In the genomic region with DNA sequence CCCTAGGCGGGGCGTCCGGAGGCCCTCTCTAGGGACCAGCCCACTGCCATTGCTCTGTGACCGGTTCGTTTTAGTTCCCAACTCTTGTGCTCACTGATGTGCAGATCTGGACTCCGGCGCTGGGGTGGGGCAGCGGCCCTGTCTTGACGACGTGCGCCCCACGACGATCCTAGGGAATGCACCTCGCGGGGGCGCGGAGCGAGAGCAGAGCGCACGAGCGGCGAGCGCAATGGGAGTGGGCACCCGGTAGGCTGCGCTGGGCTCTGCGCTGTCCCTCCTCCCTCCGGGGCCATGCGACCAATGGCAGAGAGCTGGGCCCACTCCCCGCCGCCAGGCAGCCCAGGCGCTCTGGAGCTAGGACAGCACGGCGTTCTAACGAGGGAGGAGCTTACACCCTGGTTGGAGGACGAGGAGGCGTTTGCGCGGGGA, we compare ENCODE assay signal across 9 mouse cellular contexts. TPM values are rescaled to one million over a fixed set of nuclear protein-coding genes. Genes with fewer than 3 reads are reported as not detected.
DNase-seq lines count a peak whose midpoint lies in the region; ATAC-seq and TF ChIP-seq lines count a peak whose summit lies in the region.
"Had no signal": no experiment of that assay in that cellular context is flagged by ENCODE, and none has a peak within 500 bp of the region (broad histone marks: within the 10 kb centered on the region; RNA-seq: fewer than 3 reads in every experiment).

Gene Sertm1, minus strand, starts transcription at position 245 of the 429 bp plus-strand sequence.

- H3K4me1 ChIP-seq in erythroblast, embryonic 14.5 days (ENCODE audit: control insufficient read depth) = no peaks in the 10 kb centered on the region
- peaks cover 12% of the 10 kb centered on the region for H3K4me1 ChIP-seq in liver, postnatal 0 days (ENCODE audit: insufficient read depth)
- peaks cover 6% of the 10 kb centered on the region; the same call in 1 of the 2 replicates for H3K4me1 ChIP-seq in stomach, embryonic 16.5 days (ENCODE audit: control insufficient read depth, insufficient read depth, low read length)

- peak within 1 kb of the TSS; percentile 65 for H3K4me2 ChIP-seq in liver, postnatal 0 days (ENCODE audit: low read depth, low read length)
- H3K4me2 ChIP-seq in stomach, embryonic 16.5 days (ENCODE audit: low read depth, low read length) = peak within 1 kb of the TSS; percentile 82

- DNase-seq in WW6 (ENCODE audit: low read depth, low spot score) = peak; percentile 33
- peak; percentile 19 to 63 for DNase-seq in frontal cortex, adult 2 months (ENCODE audit: extremely low spot score in 1 of 2, low spot score in 1 of 2)
- DNase-seq in layer of hippocampus, adult 2 months (ENCODE audit: low spot score in 2 of 2) = peak; percentile 71 to 84
- DNase-seq in liver, postnatal 0 days = peak; percentile 50

- no peak for TF ChIP-seq EP300 in liver, postnatal 0 days (IDR thresholded peaks at IDR 0.05; ENCODE audit: low read depth)

- 2% methylated on average over 38 of the region's 38 CpGs for WGBS in liver, postnatal 0 days (ENCODE audit: insufficient replicate concordance)
- under 1% methylated on average over 38 of the region's 38 CpGs for WGBS in stomach, embryonic 16.5 days

- no peak within 1 kb of the TSS for H3K9ac ChIP-seq in liver, postnatal 0 days (replicated peaks)
- H3K9ac ChIP-seq in stomach, embryonic 16.5 days (ENCODE audit: low read length) = peak within 1 kb of the TSS; percentile 53; the same call in 1 of the 2 replicates

- peaks cover 13% of the 10 kb centered on the region for H3K27me3 ChIP-seq in erythroblast, embryonic 14.5 days (ENCODE audit: control insufficient read depth)
- H3K27me3 ChIP-seq in liver, postnatal 0 days (ENCODE audit: insufficient read depth, low read length) = peaks cover 3% of the 10 kb centered on the region; the same call in 1 of the 2 replicates
- peaks cover 10% of the 10 kb centered on the region for H3K27me3 ChIP-seq in stomach, embryonic 16.5 days (ENCODE audit: control insufficient read depth, insufficient read depth, low read length)

- no peak for ATAC-seq in erythroblast, adult 5-6 weeks (replicated peaks; ENCODE audit: low FRiP score, poor library complexity, severe bottlenecking)
- ATAC-seq in liver, postnatal 0 days = peak; percentile 90
- peak; percentile 93; the same call in 1 of the 2 replicates for ATAC-seq in stomach, embryonic 16.5 days (ENCODE audit: insufficient read depth, low FRiP score)
- no peak for ATAC-seq in monocyte, adult 5-6 weeks (replicated peaks; ENCODE audit: insufficient number of reproducible peaks, low FRiP score, low TSS enrichment, poor library complexity, severe bottlenecking)

- peak; percentile 28 for TF ChIP-seq CTCF in layer of hippocampus, adult 2 months (conservative IDR thresholded peaks at IDR 0.05)
- TF ChIP-seq CTCF in liver, postnatal 0 days (IDR thresholded peaks at IDR 0.05; ENCODE audit: low read depth) = no peak

- peak within 1 kb of the TSS; percentile 32 for H3K4me3 ChIP-seq in erythroblast, embryonic 14.5 days (replicated peaks)
- peak within 1 kb of the TSS; percentile 78 for H3K4me3 ChIP-seq in layer of hippocampus, adult 2 months
- peak within 1 kb of the TSS; percentile 43 for H3K4me3 ChIP-seq in liver, postnatal 0 days (ENCODE audit: low read depth, low read length)
- peak within 1 kb of the TSS; percentile 49 for H3K4me3 ChIP-seq in stomach, embryonic 16.5 days (replicated peaks; ENCODE audit: low read length)

- H3K9me3 ChIP-seq in erythroblast, embryonic 14.5 days (ENCODE audit: control insufficient read depth, low read length) = no peaks in the 10 kb centered on the region
- H3K9me3 ChIP-seq in liver, postnatal 0 days (ENCODE audit: low read length) = no peaks in the 10 kb centered on the region
- no peaks in the 10 kb centered on the region for H3K9me3 ChIP-seq in stomach, embryonic 16.5 days (replicated peaks; ENCODE audit: control insufficient read depth, low read length)

- no peaks in the 10 kb centered on the region for H3K36me3 ChIP-seq in erythroblast, embryonic 14.5 days (ENCODE audit: control insufficient read depth)
- no peaks in the 10 kb centered on the region for H3K36me3 ChIP-seq in liver, postnatal 0 days (replicated peaks; ENCODE audit: insufficient read depth, low read length)
- no peaks in the 10 kb centered on the region for H3K36me3 ChIP-seq in stomach, embryonic 16.5 days (ENCODE audit: control insufficient read depth, insufficient read depth, low read length)

- peak within 1 kb of the TSS; percentile 90 for H3K27ac ChIP-seq in layer of hippocampus, adult 2 months
- H3K27ac ChIP-seq in liver, postnatal 0 days (ENCODE audit: low read depth) = no peak within 1 kb of the TSS
- no peak within 1 kb of the TSS for H3K27ac ChIP-seq in stomach, embryonic 16.5 days (ENCODE audit: low read length)

RNA-seq across cellular contexts. Expression of gene Sertm1, which starts in this region (rescaled TPM):
- polyA plus RNA-seq in erythroblast, embryonic 14.5 days (2012) = not detected in 2 replicates
- total RNA-seq in erythroblast, adult 5-6 weeks (2015; ENCODE audit: low replicate concordance) = not detected in 2 replicates
- total RNA-seq in erythroblast, adult 5-6 weeks (2017; ENCODE audit: low replicate concordance) = not detected in 2 replicates
- polyA plus RNA-seq in frontal cortex, adult 2 months (2012; rRNA removed) = 12.6 and 13.5 TPM in 2 replicates
- 10 to 100 TPM; 83.1 to 83.2 TPM for total RNA-seq in layer of hippocampus, adult 2 months (2021)
- polyA plus RNA-seq in liver, postnatal 0 days (2015; fragmentation: Nextera tagmentation; extraction: Ambion mirVana) = 0.11 and 0.16 TPM in 2 replicates
- polyA plus RNA-seq in stomach, embryonic 16.5 days (2015; fragmentation: Nextera tagmentation; extraction: Ambion mirVana) = 0.10 TPM in 2 replicates
- not detected in 3 replicates for total RNA-seq in monocyte, adult 5-6 weeks (2017)
- total RNA-seq: liver, adult 2 months had no signal
- polyA plus RNA-seq: liver, adult 2 months had no signal

Comparison
In these comparisons a context has a peak if more than half of its experiments do, and no peak if none do; other contexts are left out.
1. RNA of gene Sertm1 (total RNA-seq): 83.1 to 83.2 TPM in layer of hippocampus, adult 2 months; not detected in erythroblast, adult 5-6 weeks and not detected in monocyte, adult 5-6 weeks; every median in the first group is over 10 times any median in the second.
2. RNA of gene Sertm1 (polyA plus RNA-seq): 12.6 to 13.5 TPM in frontal cortex, adult 2 months; 0.11 to 0.16 TPM in liver, postnatal 0 days, 0.10 TPM in stomach, embryonic 16.5 days and not detected in erythroblast, embryonic 14.5 days; every median in the first group is over 10 times any median in the second.
3. Peak in DNase-seq, ATAC-seq, H3K4me3 ChIP-seq and H3K4me2 ChIP-seq in liver, postnatal 0 days; RNA of the gene not detected or under 1 TPM.
4. Peak in ATAC-seq, H3K4me3 ChIP-seq, H3K9ac ChIP-seq and H3K4me2 ChIP-seq in stomach, embryonic 16.5 days; RNA of the gene not detected or under 1 TPM.
5. Peak in every context shown above with its lines, with median percentiles within 50 percentile points of each other: H3K4me3 ChIP-seq and DNase-seq.